Mouse (Mus musculus): ENCODE measurements around the gene Marveld3. TPM values are rescaled to one million over a fixed set of nuclear protein-coding genes. Genes with fewer than 3 reads are reported as not detected.

Gene Marveld3
- polyA plus RNA-seq, 1 experiment from 2014 or later, result 3.2 TPM

DNA sequence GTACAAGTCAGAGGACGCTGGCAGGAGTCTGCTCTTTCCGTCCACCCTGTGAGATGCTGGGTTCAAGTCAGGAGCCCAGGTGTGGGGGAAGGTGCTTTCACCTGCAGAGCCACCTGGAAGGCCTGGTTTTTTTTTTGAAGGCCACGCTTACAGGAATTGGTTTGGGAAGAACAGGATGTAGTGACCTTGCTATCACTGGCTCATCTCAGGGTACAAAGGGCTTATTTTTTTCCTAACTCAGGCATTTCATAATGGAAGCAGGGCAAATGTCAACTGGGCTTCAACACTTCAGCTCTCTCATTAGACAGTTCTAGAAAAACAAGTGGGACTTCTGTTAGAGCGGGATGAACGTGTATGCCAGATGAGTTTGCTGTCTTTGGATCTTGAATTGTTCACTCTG is 42.3 kb upstream of the Marveld3 start:
- no peaks in the 10 kb centered on the region for H3K36me3 ChIP-seq (ENCODE audit: control insufficient read depth, insufficient read depth, low read length)
- DNase-seq (ENCODE audit: low spot score), result no peak
- no peak for ATAC-seq (ENCODE audit: low FRiP score, low TSS enrichment)
- H3K9ac ChIP-seq (ENCODE audit: low read length), result no peak overlapping the region
- TF ChIP-seq EP300 (optimal IDR thresholded peaks at IDR 0.05) (no peak), CTCF (IDR thresholded peaks at IDR 0.05; ENCODE audit: low read depth) (no peak)
- H3K4me3 ChIP-seq (ENCODE audit: low read depth, low read length), result no peak overlapping the region
- WGBS, result 65% methylated on average over 5 of the region's 5 CpGs
- no peak overlapping the region for H3K4me2 ChIP-seq (replicated peaks; ENCODE audit: low read depth)
- no peaks in the 10 kb centered on the region for H3K4me1 ChIP-seq (replicated peaks; ENCODE audit: control insufficient read depth, insufficient read depth)
- no peak overlapping the region for H3K27ac ChIP-seq (replicated peaks)
- no peaks in the 10 kb centered on the region for H3K9me3 ChIP-seq (ENCODE audit: control insufficient read depth, low read length)
- H3K27me3 ChIP-seq (ENCODE audit: control insufficient read depth, insufficient read depth, low read length), result no peaks in the 10 kb centered on the region

DNA sequence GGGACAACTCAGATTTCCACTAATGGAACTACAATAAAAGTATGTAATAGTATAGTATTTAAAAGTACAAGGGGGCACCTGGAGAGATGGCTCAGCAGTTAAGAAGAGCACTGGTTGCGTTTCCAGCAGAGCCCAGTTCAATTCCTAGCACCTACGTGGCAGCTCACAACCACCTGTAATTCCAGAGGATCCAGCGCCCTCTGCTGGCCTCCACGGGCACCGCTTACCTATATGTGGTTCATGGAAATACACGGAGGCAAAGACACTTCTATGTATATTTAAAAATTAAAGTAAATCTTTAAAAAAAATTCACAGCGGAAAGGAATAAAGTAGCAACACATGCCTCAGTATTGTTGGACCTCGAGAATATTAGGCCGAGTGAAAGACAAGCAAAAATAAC is 41.0 kb upstream of the Marveld3 start:
- no peaks in the 10 kb centered on the region for H3K27me3 ChIP-seq (ENCODE audit: control insufficient read depth, insufficient read depth, low read length)
- no peak overlapping the region for H3K4me3 ChIP-seq (ENCODE audit: low read depth, low read length)
- H3K4me1 ChIP-seq (replicated peaks; ENCODE audit: control insufficient read depth, insufficient read depth), result no peaks in the 10 kb centered on the region
- peak; percentile 50 for DNase-seq (ENCODE audit: low spot score)
- ATAC-seq (ENCODE audit: low FRiP score, low TSS enrichment), result no peak
- H3K27ac ChIP-seq (replicated peaks), result no peak overlapping the region
- H3K4me2 ChIP-seq (replicated peaks; ENCODE audit: low read depth), result no peak overlapping the region
- no peak overlapping the region for H3K9ac ChIP-seq (ENCODE audit: low read length)
- peak; percentile 66 for TF ChIP-seq CTCF (IDR thresholded peaks at IDR 0.05; ENCODE audit: low read depth)
- TF ChIP-seq EP300 (optimal IDR thresholded peaks at IDR 0.05), result no peak
- no peaks in the 10 kb centered on the region for H3K36me3 ChIP-seq (ENCODE audit: control insufficient read depth, insufficient read depth, low read length)
- no peaks in the 10 kb centered on the region for H3K9me3 ChIP-seq (ENCODE audit: control insufficient read depth, low read length)
- 40% methylated on average over 9 of the region's 9 CpGs for WGBS

DNA sequence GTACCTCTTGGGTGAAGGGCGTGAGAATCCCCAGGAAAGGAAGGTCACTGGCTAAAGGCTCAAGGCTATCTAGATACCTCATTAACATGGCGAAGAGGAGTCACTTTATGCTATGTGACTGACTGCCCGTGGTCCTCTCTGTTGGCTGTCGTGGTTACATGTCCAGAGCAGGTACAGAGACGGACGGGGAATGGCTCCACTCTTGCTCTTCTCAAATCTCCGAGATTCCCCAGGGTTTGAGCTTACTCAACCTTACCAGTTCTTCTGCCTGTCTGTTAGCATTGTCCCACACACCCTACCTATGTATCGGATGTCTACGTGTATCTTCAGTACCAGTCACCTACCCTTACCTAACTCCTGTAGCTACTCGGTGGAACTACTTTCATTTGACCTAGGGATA is 38.0 kb upstream of the Marveld3 start:
- no peaks in the 10 kb centered on the region for H3K36me3 ChIP-seq (ENCODE audit: control insufficient read depth, insufficient read depth, low read length)
- no peaks in the 10 kb centered on the region for H3K4me1 ChIP-seq (replicated peaks; ENCODE audit: control insufficient read depth, insufficient read depth)
- 83% methylated on average over 10 of the region's 10 CpGs for WGBS
- DNase-seq (ENCODE audit: low spot score) (no peak), ATAC-seq (ENCODE audit: low FRiP score, low TSS enrichment) (no peak)
- no peak overlapping the region for H3K4me2 ChIP-seq (replicated peaks; ENCODE audit: low read depth)
- H3K27ac ChIP-seq (replicated peaks), result no peak overlapping the region
- H3K9ac ChIP-seq (ENCODE audit: low read length), result no peak overlapping the region
- no peaks in the 10 kb centered on the region for H3K27me3 ChIP-seq (ENCODE audit: control insufficient read depth, insufficient read depth, low read length)
- H3K4me3 ChIP-seq (ENCODE audit: low read depth, low read length), result no peak overlapping the region
- TF ChIP-seq EP300 (optimal IDR thresholded peaks at IDR 0.05), result no peak
- no peak for TF ChIP-seq CTCF (IDR thresholded peaks at IDR 0.05; ENCODE audit: low read depth)
- H3K9me3 ChIP-seq (ENCODE audit: control insufficient read depth, low read length), result no peaks in the 10 kb centered on the region

DNA sequence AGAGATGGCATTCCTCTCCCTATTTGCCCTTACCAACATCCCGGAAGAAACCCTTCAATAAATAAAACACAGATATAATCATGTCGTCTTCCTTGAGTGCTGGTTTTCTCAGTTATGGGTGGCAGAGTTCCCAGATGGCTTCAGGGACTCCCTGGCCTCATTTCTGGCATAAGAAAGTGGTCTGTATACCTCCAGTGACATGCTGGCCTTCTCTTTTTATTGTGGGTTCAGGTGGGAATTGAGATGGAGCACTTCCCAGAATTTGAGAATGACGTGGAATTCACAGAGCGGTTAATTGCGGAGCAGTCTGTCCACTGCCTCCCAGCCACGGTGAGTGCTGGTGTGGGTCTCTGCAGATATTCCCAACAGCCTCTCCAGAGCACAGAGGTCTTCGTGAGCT is 36.1 kb upstream of the Marveld3 start:
- 73% methylated on average over 7 of the region's 7 CpGs for WGBS

DNA sequence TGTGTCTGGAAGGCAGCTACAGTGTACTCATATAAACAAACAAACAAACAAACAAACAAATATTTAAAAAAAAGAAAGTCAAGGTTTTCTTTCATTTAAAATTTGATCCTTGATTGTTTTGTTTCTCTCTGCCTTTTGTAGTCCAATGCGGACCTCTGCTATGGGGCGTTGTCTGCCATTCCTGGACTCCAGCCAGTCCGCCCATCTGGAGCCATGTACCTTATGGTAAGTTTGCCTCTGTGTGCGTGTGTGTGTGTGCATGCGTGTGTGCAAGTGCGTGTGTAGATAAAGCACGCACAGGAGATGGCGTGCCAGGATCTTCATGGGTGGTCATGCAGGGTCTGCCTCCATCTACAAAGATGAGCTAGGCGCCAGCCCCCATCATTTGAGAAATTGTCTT is 35.4 kb upstream of the Marveld3 start:
- Histone ChIP-seq H3K4me1 (replicated peaks; ENCODE audit: control insufficient read depth, insufficient read depth) (no peaks in the 10 kb centered on the region), H3K4me3 (ENCODE audit: low read depth, low read length) (no peak overlapping the region), H3K9ac (ENCODE audit: low read length) (no peak overlapping the region), H3K4me2 (replicated peaks; ENCODE audit: low read depth) (no peak overlapping the region), H3K27ac (replicated peaks) (no peak overlapping the region), H3K9me3 (ENCODE audit: control insufficient read depth, low read length) (no peaks in the 10 kb centered on the region), H3K36me3 (ENCODE audit: control insufficient read depth, insufficient read depth, low read length) (no peaks in the 10 kb centered on the region), H3K27me3 (ENCODE audit: control insufficient read depth, insufficient read depth, low read length) (no peaks in the 10 kb centered on the region)
- ATAC-seq (ENCODE audit: low FRiP score, low TSS enrichment), result no peak
- DNase-seq (ENCODE audit: low spot score), result no peak
- 82% methylated on average over 9 of the region's 9 CpGs for WGBS
- TF ChIP-seq CTCF (IDR thresholded peaks at IDR 0.05; ENCODE audit: low read depth) (no peak), EP300 (optimal IDR thresholded peaks at IDR 0.05) (no peak)

More for the DNA sequence above, 36.1 kb upstream of the Marveld3 start:
- Histone ChIP-seq H3K4me3 (ENCODE audit: low read depth, low read length) (no peak overlapping the region), H3K27ac (replicated peaks) (no peak overlapping the region), H3K4me2 (replicated peaks; ENCODE audit: low read depth) (no peak overlapping the region), H3K4me1 (replicated peaks; ENCODE audit: control insufficient read depth, insufficient read depth) (no peaks in the 10 kb centered on the region), H3K9me3 (ENCODE audit: control insufficient read depth, low read length) (no peaks in the 10 kb centered on the region), H3K27me3 (ENCODE audit: control insufficient read depth, insufficient read depth, low read length) (no peaks in the 10 kb centered on the region), H3K9ac (ENCODE audit: low read length) (no peak overlapping the region), H3K36me3 (ENCODE audit: control insufficient read depth, insufficient read depth, low read length) (no peaks in the 10 kb centered on the region)
- no peak for ATAC-seq (ENCODE audit: low FRiP score, low TSS enrichment)
- DNase-seq (ENCODE audit: low spot score), result no peak
- TF ChIP-seq EP300 (optimal IDR thresholded peaks at IDR 0.05) (no peak), CTCF (IDR thresholded peaks at IDR 0.05; ENCODE audit: low read depth) (no peak)

DNA sequence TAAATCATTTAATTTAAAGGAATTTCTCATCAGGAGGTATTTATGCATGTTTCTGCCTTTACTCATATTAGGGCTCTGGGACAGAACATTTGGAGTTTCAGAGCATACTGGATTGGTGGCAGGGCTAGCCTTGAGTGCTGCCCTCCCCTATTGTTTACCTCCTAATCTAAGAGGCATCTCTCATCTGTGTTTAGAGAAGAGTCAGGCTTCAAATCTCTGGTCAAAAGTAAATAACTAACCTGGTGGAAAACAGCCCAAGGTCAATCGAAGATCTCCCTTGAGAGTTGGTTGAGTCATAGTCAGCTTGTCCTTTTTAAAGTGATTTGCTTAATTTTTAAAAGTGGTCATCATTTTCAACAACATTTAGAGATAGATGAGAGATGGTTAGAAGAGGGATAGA is 30.9 kb upstream of the Marveld3 start:
- H3K9me3 ChIP-seq (ENCODE audit: control insufficient read depth, low read length), result no peaks in the 10 kb centered on the region
- DNase-seq (ENCODE audit: low spot score) (no peak), ATAC-seq (ENCODE audit: low FRiP score, low TSS enrichment) (no peak)
- no peak overlapping the region for H3K27ac ChIP-seq (replicated peaks)
- 60% methylated on average over 1 of the region's 1 CpGs for WGBS
- no peak for TF ChIP-seq EP300 (optimal IDR thresholded peaks at IDR 0.05)
- TF ChIP-seq CTCF (IDR thresholded peaks at IDR 0.05; ENCODE audit: low read depth), result no peak
- no peaks in the 10 kb centered on the region for H3K4me1 ChIP-seq (replicated peaks; ENCODE audit: control insufficient read depth, insufficient read depth)
- H3K36me3 ChIP-seq (ENCODE audit: control insufficient read depth, insufficient read depth, low read length), result no peaks in the 10 kb centered on the region
- H3K9ac ChIP-seq (ENCODE audit: low read length), result no peak overlapping the region
- H3K4me3 ChIP-seq (ENCODE audit: low read depth, low read length), result no peak overlapping the region
- H3K27me3 ChIP-seq (ENCODE audit: control insufficient read depth, insufficient read depth, low read length), result no peaks in the 10 kb centered on the region
- H3K4me2 ChIP-seq (replicated peaks; ENCODE audit: low read depth), result no peak overlapping the region

Measured in stomach, postnatal 0 days (tissue).